Mouse (Mus musculus) right cerebral cortex, adult 2 months (tissue): ENCODE measurements around the gene Morc1.
A peak's percentile ranks its signal among the peaks of the same experiment; 100 is the strongest.

Experiments
- DNase-seq, 2 experiments: peaks; one replicate each; pipeline ENCODE4 v3.0.0; 2021 to 2022; ENCODE audit warnings: low spot score in 2 of 2

Morc1 gene

DNA sequence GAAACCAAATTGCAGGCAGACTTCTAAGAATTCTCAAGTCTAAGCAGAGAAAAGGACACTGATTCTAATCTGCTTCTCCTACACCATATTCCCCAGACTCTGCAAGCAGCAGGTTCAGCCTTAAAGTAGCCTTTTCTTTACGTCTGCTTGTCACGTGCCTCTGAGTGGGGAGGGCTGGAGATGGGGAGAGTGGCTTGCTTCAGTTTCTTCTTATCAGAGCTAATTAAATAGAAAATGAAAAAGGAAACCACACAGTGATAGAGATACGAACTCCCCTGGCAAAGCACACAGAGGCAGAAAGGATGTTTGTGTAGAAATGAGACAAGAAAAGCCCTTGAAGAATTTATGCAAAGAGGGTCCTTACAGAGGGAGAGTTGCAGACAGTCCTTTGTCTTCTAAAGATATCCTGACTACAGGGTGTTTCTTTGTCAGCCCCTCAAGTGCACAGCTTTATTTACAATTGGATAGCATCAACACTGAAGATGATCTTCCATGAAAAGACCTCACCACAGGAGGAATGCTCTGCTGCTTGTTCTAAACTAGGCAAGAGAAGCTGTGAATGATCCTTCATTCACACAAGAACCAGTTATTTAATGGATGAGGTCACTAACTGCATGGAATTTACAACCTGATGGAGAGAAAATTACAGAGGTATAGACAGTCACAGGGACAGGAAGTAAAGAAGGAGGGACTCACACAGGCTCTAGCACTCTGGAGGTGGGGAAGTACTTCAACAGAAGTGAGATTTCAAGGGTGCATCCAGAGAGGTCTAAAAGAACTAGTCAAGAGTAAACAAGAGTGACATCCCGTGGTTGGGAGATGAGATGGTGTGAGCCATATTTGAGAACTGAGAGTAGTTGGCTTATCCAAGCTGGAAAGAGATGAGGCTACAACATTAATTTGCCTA, 44.1 kb downstream of the Morc1 start:
- no peak for DNase-seq

DNA sequence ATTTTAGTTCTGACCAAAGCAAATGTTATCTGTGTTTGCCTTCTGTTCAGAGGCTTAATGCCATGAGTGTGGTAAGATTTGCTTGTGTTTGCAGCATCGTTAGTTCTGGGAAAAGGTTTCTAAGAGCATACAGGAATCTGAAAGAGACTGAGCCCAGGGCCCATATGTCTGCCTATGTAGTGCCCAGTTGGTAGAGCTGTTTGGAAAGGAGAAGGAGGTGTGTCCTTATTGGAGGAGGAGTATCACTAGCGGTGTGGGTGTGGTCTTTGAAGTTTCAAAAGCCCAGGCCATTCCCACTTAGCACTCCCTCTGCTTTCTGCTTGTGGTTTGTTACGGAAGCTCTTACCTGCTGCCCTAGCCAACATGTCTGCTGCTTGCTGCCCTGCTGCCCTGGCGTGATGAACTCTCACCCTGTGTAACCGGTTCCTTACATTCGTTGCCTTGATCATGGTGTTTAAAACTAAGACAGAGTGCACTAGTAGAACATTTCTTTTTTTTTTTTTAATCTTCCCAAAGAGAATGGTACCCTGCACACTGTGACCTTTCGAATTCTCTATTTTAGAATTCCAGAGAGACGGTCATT, 48.3 kb downstream of the Morc1 start:
- no peak for DNase-seq

DNA sequence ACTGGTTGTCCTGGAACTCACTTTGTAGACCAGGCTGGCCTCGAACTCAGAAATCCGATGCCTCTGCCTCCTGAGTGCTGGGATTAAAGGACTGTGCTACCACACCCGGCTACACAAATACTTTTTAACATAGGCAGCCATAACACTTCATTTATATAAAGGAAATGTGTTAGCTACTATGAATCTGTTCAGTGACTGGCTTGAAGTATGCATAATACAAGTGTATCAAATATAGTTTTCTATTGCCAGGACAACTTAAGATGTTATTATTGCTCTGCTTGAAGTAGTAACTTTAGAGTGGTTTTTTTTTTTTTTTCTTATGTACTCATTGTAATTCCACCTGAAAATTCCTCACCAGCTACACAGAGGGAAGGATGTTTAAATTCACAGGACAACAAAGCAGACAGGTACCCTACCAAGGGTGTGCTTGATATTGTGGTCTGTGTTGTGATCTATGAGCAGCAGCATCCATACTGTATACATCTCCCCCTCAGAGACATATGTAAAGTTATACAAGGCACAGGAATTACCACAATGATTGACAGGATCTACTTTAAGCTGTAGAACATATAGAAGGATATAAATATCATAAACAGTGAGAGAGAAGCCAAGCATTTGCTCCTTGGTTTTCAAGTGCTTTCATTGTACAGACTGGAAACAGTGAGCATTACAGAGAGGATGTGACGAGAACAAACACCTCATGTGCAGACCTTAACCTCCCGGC, 85.9 kb downstream of the Morc1 start:
- no peak for DNase-seq

DNA sequence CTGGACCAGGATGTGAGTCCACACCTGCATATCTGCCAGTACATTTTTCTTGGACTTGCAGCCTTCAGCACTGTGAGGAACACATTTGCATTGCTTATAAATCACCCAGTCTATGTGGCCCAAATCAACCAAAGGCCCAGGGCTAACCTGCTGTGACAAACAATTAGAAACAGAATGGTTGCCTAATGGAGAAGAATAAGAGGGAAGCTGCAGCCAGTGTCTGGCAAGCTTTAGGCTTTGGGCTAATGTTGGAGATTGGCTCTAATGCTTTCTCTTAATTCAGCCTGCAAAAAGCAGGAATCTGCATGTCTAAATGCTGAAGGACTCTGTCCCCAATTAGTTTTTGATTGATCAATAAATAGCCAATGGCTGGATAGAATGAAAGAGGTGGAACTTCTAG, 88.5 kb downstream of the Morc1 start:
- no peak for DNase-seq

DNA sequence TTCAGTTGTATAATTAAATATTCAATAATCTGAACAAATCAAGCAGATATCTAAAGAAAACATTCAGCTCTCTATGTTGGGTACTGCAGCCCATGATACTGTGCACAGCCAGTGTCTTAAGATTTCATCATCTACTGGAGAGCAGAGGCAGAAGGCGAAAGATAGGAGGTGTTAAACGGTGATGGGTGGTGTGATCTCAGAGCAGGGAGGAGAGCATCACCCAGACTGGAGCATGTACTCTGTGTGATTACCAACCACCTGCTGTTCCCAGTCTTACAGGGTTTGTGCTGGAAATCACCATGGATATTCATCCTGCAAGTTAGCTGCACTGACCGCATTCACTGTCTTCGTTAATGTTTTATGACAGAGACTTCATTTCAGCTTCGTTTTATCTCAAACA, 106.1 kb downstream of the Morc1 start:
- DNase-seq: peak; percentile 13 to 23

DNA sequence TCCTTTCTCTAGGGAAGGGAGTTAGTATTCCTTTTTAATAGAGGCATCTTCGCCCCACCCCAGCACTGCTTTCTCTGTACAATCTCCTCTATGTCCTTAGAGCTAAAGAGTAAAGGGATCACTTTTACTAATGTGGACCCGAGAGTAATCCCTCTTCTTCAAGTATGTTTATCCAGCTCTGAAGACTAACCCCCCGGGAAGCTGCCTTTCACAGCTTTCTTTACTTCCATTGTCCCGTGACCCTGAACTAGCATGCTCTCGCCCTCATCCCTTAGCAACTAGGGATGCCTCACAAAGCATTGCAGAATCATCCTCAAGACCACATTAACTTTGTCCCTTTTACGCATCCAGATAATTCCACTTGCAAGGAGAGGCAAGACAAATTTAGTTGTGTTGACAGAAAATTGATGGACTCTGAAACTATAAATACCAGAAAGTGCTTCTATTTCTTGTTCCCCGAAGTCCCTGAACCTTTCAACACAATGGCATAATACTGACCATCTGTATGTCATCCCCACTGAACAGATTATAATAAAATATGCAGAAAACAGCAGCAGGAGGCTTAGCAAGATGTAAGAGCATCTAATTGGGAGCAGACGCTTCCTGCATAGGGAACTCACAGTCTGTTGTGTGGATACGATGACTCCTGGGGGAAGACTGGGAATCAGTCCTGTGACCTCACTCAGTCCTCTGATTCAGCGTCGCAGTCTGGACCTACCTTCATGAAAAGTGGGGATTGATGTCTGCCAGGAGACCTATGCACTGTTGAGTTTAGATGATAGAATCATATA, 131.4 kb downstream of the Morc1 start:
- no peak for DNase-seq

DNA sequence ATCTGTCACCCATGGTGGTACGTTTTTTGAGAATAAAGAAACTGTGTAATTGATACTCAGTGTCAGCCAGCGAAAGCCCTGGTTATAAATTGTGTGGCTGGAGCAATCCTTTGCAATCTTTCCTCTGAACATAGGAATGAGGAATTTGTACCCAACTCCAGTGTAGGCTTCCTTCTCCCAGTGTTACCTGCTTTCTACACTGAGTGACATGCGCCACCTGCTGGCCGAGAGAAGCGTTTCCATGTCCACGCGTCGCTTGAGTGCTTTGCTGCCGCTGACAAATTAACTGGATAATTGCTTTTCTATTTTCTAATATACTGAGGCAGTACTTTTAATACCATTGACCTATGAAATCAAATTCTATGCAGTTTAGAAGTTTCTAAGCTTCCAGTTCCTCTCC, 139.3 kb downstream of the Morc1 start:
- peak; percentile 79 to 83 for DNase-seq

DNA sequence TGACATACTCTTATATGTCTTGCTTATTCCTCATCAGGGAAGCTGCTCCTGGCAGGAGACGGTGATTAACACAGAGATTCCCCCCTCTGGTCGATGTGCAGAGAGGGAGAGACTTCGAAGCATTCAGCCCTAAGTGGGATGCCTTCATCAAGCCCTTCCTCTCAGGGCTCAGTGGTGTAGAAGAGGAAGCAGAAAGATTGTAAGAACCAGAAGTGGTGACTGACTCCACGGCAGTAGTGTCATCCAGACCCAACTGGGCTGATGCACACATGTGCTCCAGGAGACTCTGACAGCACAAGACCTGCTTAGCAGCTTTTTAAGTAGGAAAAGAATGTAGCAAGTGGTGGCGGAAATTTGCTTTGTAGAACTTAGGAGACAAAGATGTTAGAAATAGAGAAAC, 143.0 kb downstream of the Morc1 start:
- DNase-seq: no peak

DNA sequence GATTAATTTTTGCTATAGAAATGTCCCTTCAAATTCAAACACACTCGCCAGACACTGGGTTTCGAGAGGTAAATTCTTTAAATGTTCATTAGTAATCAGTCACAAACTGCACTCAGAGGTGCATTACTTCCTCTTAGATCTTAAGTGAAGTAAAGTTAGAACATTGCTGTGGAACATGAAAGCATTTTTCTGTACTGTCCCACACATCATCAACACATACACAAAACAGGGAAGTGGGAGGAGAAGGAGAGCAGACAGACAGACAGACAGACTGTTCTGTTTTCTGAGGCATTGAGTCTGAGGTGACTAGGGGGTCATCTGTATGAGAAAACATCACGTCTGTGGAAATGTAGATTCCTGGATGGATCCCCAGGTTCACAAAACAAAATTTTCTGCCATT, 143.5 kb downstream of the Morc1 start:
- no peak for DNase-seq

DNA sequence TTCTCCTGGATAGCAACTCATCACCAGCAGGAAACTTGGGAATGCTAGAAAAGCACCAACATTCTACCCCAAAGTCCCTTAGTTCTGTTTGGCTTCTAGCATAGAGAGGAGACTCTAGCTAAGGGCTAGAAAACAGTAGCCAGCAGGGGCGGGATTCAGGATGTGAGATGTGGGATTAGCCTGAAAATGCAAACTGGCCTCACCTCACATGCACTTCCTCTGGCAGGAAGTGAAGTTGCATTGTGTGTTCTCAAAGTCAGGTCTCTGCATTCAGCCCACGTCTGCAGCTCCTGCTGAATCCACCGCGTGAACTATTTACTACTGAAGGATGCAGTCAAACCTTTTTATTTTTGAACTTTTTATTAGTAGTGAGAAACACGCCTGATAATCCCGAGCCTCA, 154.3 kb downstream of the Morc1 start:
- DNase-seq: no peak

DNA sequence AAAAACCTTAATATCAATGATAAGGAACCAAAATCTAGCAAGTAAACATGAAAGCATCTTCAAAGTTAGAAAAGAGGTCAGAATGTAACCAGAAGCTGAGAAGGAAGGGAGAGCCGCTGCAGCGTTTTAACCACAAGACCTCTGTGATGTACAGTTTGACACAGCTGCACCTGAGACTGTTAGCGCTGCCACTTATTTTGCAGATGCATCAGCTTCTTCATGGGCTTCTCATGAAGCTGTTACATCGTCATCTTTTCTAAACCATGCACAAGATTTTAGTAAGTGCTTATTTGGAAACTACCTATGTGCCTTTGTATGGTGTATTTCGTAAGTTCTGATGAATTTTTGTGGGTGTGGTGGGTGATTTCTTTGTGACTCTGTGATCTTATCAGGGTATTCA, 163.4 kb downstream of the Morc1 start:
- DNase-seq: no peak

DNA sequence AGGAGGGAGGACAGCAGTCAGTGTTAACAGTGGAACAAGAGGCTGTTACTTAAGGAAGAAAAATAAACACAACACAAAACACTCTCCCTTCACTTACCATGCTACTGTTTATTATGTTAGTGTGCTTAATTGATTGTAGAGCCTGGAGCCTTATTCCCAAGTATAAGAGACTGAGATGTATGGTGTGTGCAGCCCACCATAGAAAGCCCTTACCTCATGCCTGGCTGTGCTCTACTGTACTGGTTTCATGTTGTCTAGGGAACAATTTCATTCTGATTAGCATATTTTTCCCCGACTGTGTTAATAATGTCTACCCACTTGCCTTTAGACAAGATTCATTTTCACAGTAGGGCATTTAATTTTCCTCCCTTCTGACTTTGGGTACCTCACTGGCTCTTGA, 164.2 kb downstream of the Morc1 start:
- no peak for DNase-seq

DNA sequence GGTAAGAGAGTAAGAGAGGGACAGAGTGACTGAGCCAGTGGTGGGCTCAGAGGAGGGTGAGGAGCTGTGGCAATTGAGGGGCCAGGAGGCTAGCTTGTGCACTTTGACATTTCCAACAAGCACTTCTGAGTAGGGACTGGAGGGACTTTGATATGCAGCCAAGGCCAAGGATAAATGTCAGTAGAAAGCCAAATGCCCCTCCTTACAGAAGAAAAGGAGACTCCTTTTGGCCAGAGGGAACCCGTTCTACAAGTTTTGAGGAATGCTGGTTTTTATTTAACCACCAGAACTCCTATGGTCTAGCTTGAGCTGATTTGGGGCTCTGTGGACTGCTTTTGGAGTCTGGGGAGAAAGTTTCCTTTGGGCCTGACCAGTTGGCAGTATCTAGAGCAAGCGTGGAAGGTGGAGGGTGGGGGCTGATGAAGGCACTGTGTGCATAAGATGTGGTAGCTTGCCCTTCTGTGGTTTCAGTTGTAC, 172.7 kb downstream of the Morc1 start:
- no peak for DNase-seq

DNA sequence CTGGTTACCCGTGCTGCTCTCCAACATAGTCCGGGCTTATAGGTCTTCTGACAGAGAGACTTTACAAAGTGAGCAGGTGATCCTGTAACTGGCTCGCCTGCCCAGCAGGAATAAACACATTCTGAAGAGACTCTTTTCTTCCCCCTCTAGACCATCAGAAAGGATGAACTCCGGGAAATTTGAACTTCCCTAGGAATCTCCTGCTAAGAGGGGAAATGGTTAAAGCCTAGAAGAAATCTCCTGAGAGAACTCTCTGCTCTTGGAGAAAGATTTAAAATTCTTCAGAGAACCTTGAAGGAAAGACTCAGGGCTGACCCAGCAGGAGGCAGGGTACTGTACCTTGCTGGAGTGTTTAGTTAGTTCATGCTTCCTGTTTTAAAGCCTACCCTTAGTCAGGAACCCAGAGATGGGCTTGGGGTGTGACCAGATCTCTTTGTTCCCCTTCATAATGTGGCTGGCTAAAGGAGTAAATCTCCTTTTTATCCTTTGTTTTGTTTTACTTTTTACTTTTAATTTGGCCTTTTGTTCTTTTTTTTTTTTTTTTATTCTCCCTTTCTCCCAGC, 175.5 kb downstream of the Morc1 start:
- no peak for DNase-seq

DNA sequence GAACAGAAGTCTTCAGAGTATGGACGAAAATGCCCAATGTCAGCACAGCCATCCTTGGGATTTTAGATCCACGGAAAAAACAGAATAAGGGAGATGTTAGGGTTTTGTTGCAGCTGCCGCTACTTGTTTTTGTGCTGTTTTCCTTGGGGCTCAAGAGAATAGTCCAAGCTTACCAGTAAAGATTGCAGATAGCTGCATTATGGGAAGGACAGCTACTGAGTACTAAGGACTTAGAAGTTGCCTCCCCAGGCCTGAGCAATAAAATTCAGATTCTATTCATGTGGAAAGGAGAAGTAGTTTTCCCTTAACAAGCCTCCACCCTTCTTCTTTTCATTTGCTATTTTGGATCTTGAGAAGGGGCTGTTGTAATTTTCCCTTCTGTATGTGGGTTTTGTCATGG, 177.2 kb downstream of the Morc1 start:
- no peak for DNase-seq

DNA sequence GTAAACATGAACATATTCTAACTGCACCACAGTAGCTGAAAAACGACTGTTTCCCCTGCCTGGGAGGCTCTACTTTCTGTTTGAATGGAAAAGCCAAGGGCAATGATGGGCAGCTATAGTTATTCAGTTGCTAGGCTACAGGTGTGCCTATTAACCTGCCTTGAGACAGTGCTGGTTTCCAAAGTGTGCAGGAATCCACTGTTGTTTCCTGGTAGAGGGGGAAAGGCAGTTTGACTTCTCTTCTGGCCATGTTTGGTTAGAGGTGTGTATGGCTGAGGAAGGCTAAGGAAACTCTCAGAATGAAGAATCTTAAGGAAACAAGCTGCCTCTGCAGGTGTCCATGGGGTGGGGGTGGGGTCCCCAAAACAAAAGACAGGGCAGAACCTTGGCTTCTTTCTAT, 179.8 kb downstream of the Morc1 start:
- no peak for DNase-seq

DNA sequence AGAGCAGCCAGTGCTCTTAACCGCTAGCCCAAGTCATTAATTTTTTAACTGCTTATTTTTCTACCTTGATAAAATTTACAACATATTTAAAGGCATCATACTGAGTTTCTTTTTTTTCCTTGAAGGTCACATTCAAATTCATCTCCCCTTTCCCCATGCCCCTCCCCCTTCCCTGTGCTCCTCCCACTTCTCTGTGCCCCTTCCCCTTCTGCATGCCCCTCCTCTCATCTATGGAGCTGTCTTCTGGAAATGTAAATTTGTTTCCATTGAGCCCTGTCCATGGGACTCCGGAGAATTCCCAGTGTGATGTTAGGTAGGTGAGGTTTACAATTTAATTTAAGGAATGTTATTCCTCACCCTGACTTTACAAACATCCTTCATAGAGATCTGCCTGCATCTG, 180.4 kb downstream of the Morc1 start:
- DNase-seq: no peak

DNA sequence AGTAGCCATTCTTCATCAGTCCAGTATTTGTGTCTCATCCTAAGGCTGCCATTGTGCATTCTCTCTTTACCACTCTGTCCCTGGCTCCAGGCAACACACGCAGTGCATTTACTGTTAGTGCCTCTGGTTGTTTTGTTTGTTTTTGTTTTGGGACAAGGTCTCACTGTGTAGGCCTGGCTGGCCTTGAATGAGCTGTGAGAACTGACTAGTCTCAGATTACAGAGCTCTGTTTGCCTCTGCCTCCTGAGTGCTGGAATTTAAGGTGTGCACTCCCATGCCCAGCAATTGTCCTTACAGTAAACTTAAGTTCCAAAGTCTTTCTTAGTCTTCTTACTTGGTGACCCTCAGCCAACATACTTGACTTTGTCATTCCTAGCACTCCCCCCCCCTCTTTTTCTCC, 182.7 kb downstream of the Morc1 start:
- no peak for DNase-seq

DNA sequence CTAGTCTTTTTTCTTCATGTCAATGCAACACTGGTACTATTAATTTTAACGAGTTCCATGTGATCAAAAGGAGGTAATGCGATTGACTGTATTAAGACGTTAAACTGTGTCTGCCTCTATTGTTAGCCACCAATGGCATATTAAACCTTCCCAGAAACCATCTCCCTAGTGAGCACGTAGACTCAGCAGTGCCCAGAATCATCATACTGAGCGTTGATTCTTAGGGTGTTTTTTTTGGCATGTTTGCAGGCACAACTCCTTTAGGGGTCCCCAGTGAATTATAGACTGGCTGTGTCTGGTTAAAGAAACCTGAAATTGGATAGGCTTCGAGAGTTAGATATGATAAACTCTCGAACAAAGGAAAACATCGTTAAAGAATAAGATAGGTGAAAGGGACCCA, 189.5 kb downstream of the Morc1 start:
- no peak for DNase-seq

DNA sequence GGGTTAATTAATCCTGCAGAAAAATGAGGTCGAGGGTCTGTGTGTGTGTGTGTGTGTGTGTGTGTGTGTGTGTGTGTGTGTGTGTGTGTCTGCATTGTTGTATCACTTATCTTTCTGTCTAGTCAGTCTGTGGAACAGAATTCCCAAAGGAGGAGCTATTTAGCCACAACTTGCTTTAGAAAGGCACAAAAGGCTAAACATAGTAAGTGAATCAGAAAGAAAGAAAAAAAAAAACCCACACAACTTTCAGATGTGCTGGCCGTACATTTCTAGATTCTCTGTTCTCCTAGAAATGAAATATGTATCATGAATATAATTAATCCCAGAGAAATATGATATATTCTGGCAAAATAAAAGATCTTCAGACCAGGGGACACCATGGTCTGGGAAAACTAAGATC, 190.0 kb downstream of the Morc1 start:
- DNase-seq: no peak

DNA sequence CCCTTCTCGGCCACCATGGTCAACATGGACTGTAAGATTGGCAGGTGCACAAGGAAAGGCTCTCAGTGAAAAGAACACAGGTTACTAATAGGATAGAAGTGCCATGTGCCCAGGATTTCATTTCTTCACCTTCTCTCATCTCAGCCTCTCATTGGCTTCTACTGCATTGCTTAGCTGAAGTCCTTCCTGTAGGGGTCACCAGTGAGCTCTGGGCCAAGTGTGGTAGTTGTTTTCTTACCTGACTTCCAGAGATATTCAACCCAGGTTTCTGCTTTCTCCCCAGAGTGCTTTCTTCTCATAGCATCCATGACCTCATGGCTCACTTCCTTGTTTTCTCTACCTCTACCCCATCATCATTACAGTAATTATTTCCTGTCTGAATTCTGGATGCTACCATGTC, 192.4 kb downstream of the Morc1 start:
- DNase-seq: no peak

DNA sequence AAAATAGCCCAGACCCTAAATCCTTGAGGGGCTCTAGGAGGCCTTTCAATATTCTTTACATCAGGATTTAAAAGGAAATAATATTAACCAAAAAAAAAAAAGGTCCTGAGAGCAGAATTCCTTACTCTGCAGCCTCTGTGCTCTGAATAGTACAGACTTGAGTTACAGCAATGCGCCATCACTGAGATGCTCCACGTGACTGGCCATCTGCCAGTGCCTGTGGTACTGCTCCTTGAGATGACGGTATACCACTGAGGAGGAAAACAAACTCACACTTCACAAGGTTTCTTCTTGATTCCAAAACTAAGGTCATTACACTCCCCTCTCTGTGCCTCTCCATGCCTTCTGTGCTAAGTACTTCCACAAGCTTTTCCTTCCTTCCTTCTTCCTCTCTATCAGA, 195.1 kb downstream of the Morc1 start:
- no peak for DNase-seq
